Mouse (Mus musculus) lung, postnatal 0 days (tissue): ENCODE measurements around the gene Hoxd8.

Experiments
- CTCF ChIP-seq: IDR thresholded peaks from 2 replicates; pipeline ENCODE4 v1.5.1; 2016; ENCODE audit warnings: antibody characterized with exemption, mild to moderate bottlenecking
- EP300 ChIP-seq: IDR thresholded peaks from 2 replicates; pipeline ENCODE4 v1.6.1; 2016; ENCODE audit warnings: antibody characterized with exemption, mild to moderate bottlenecking, control low read depth

- TF ChIP-seq CTCF (no peak), EP300 (no peak)
Measured at GRCm38 (mm10) chr2:74696442-74697335, 7.7 kb upstream of the Hoxd8 start.
